Mouse (Mus musculus) limb, embryonic 11.5 days (tissue): ENCODE data around the gene Pafah1b3. TPM values are rescaled to one million over a fixed set of nuclear protein-coding genes. Genes with fewer than 3 reads are reported as not detected.
A peak's percentile ranks its signal among the peaks of the same experiment; 100 is the strongest.
"Not testable (repeated sequence)": the region's sequence is repeated elsewhere in the genome, so short reads cannot be mapped to it uniquely, and the experiment has no call there.

Experiments used
- ATAC-seq: fragments of 200-750 bp; cut with Nextera tagmentation; 2 replicates; pipeline ENCODE4 v1.8.0; 2017; ENCODE audit warnings: low read depth; ENCODE audit not compliant: insufficient number of reproducible peaks, low FRiP score, low TSS enrichment
- DNase-seq: peaks from one replicate; pipeline ENCODE4 v3.0.0-alpha.2; 2015; ENCODE audit warnings: low spot score
- H3K27ac ChIP-seq: fragments of 300-500 bp; sonication (generic); replicated peaks from 2 replicates; pipeline ENCODE4 v1.5.1; 2014; ENCODE audit warnings: low read depth, mild to moderate bottlenecking, low read length
- H3K27me3 ChIP-seq: fragments of 300-500 bp; sonication (generic); 2 replicates; pipeline ENCODE4 v1.6.1; 2014; ENCODE audit warnings: mild to moderate bottlenecking, low read length, mixed read lengths; ENCODE audit not compliant: control insufficient read depth, insufficient read depth
- H3K36me3 ChIP-seq: fragments of 300-500 bp; sonication (generic); 2 replicates; pipeline ENCODE4 v1.6.1; 2014; ENCODE audit warnings: mild to moderate bottlenecking, low read length, moderate library complexity, mixed read lengths; ENCODE audit not compliant: control insufficient read depth, insufficient read depth
- H3K4me1 ChIP-seq: fragments of 300-500 bp; sonication (generic); 2 replicates; pipeline ENCODE4 v1.6.1; 2014; ENCODE audit warnings: low read length, mixed read lengths; ENCODE audit not compliant: control insufficient read depth, insufficient read depth
- H3K4me2 ChIP-seq: fragments of 300-500 bp; sonication (generic); 2 replicates; pipeline ENCODE4 v1.6.1; 2014; ENCODE audit warnings: low read depth, mild to moderate bottlenecking, moderate library complexity; ENCODE audit not compliant: severe bottlenecking
- H3K4me3 ChIP-seq: fragments of 300-500 bp; sonication (generic); 2 replicates; pipeline ENCODE4 v1.5.1; 2014; ENCODE audit warnings: low read depth, low read length
- H3K9ac ChIP-seq: fragments of 300-500 bp; sonication (generic); 2 replicates; pipeline ENCODE4 v1.6.1; 2014; ENCODE audit warnings: mild to moderate bottlenecking, low read length
- H3K9me3 ChIP-seq: fragments of 300-500 bp; sonication (generic); 2 replicates; pipeline ENCODE4 v1.6.1; 2016; ENCODE audit warnings: low read length; ENCODE audit not compliant: control insufficient read depth
- WGBS: fragments of 180-500 bp; shearing (Covaris S2); extraction: QIAGEN DNeasy Blood & Tissue Kit; methylation state at CpG from one replicate; pipeline ENCODE4 v1.1.7; 2014; 5-methylcytosine and 5-hydroxymethylcytosine counted together
- polyA plus RNA-seq: library from polyadenylated mRNA; unstranded; fragments of >200 nt; fragmentation: Nextera tagmentation; extraction: Ambion mirVana; gene quantifications from 2 replicates; pipeline ENCODE4 v1.2.1, GENCODE M21; 2014

The Pafah1b3 gene
- 249 and 261 TPM in 2 replicates for polyA plus RNA-seq

DNA sequence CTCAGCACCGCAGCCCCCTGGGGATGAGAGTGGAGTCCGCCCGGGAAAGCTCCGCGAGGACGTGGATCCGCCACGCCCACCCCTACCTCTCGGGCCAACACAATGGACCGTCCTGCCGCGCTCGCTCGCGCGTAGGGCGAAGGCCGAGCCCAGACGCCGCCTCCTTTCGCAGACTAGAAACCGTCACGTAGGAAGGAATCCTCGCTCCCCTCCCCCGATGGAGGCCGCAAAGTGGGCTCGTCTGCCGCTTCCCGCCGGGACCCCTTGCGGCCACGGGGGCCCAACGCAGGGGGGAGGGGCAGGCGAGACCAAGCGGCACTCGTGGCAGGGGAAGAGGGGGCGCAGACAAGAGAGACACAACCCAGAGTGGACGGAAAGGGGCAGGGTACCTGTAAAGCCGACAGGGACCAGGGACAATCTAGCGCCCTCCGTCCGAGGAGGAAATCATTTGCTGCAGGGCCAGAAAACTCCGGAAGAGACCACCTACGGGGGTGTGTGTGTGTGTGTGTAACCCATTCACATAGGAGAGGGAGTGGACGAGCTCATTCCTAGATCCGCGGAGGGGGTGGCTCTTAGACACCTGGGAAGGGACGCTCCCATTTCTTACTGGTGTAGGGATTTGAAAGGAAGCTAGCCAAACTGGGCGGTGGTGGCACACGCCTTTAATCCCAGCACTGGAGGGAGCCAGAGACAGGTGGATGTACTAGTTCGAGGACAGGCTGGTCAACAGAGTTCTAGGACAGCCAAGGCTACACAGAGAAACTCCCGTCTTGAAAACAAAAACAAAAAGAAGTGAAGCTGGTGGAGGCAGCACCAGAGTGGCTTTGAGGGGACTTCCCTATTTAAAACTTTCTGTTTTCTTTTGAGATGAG, at the start of gene Pafah1b3:
Gene Pafah1b3 (minus strand): TSS at position 533 of the 872 bp plus-strand sequence.
- Histone ChIP-seq H3K4me2 (peak within 1 kb of the TSS; percentile 79), H3K4me3 (peak within 1 kb of the TSS; percentile 91), H3K27ac (peak within 1 kb of the TSS; percentile 95), H3K27me3 (no peaks in the 10 kb centered on the region), H3K9me3 (no peaks in the 10 kb centered on the region), H3K9ac (peak within 1 kb of the TSS; percentile 90), H3K36me3 (peaks cover 13% of the 10 kb centered on the region; the same call in 1 of the 2 replicates), H3K4me1 (peaks cover 7% of the 10 kb centered on the region; the same call in 1 of the 2 replicates)
- under 1% methylated on average over 51 of the region's 52 CpGs for WGBS
- ATAC-seq = peak; percentile 85
- DNase-seq = peak; percentile 91

DNA sequence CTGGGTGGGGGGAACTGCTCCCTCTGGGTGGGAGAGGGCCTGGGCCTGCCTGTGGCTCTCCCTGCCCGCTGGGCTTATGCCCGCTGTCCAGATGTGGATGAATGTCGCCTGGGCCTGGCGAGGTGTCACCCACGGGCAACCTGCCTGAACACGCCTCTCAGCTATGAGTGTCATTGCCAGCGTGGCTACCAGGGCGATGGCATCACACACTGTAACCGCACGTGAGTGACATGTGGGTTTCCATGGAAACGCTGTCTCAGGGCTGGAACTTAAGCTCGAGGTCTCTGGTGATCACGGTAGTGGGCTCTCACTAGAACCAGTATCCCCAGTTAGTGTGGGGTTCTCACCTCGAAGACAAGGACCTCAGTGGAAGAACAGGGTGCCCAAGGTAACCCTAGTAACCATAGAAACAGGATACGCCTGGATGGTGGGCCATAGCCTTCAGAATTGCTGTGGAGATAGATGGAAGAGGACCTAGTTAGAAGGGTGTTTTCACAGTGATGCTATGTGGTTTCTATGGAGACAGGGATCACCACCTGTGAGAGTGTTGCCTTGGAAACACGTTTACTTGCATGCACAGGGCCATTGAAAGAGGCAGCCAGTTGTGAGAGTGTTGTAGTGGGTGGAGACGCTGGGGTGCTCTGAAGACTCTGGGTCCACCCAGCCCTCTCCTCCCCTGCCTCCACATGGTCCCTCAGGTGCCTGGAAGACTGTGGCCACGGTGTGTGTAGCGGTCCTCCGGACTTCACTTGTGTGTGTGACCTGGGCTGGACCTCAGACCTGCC, 43.4 kb upstream of the Pafah1b3 start:
- peaks cover 14% of the 10 kb centered on the region for H3K36me3 ChIP-seq
- no peak overlapping the region for H3K4me3 ChIP-seq
- no peaks in the 10 kb centered on the region for H3K9me3 ChIP-seq
- H3K4me1 ChIP-seq = no peaks in the 10 kb centered on the region
- no peaks in the 10 kb centered on the region for H3K27me3 ChIP-seq
- WGBS = 87% methylated on average over 20 of the region's 20 CpGs
- H3K27ac ChIP-seq = no peak overlapping the region
- DNase-seq = no peak
- ATAC-seq = peak; percentile 23; the same call in 1 of the 2 replicates
- H3K9ac ChIP-seq = no peak overlapping the region
- H3K4me2 ChIP-seq = no peak overlapping the region

DNA sequence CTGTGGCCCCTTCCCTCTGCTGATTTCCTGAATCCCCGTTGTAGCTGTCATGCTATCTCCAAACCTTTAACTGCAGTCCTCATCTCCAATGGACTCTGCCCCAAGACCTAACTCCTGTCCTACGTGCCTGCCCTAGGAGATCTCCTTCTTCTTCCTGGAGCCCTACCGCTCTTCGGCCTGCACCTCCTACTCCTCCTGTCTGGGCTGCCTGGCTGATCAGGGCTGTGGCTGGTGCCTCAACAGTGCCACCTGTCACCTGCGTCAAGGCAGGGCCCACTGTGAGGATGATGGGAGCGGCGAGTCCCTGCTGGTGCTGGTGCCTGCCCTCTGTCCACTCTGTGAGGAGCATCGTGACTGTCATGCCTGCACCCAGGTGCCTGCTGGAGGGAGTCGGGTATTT, 41.5 kb upstream of the Pafah1b3 start:
- H3K4me1 ChIP-seq = no peaks in the 10 kb centered on the region
- no peak overlapping the region for H3K27ac ChIP-seq
- H3K27me3 ChIP-seq = no peaks in the 10 kb centered on the region
- peaks cover 15% of the 10 kb centered on the region for H3K36me3 ChIP-seq
- no peak overlapping the region for H3K9ac ChIP-seq
- no peak for ATAC-seq
- 88% methylated on average over 9 of the region's 9 CpGs for WGBS
- no peak overlapping the region for H3K4me2 ChIP-seq
- H3K9me3 ChIP-seq = no peaks in the 10 kb centered on the region
- no peak for DNase-seq
- no peak overlapping the region for H3K4me3 ChIP-seq

DNA sequence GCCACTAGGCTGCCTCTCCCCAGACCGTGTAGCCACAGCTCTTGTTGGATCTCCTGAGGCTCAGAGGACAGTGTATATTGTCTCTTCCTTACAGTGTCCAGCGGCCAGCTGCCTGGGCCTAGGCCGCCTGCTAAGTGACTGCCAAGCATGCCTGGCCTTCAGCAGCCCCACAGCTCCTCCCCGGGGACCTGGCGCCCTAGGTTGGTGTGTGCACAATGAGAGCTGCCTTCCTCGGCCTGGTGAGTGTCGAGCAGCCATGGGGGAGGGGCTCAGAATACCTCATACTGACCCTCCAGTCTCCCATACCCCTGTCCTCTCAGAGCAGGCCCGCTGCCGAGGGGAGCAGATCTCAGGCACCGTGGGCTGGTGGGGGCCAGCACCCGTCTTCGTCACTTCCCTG, 36.7 kb upstream of the Pafah1b3 start:
- 87% methylated on average over 12 of the region's 12 CpGs for WGBS
- Histone ChIP-seq H3K4me1 (no peaks in the 10 kb centered on the region), H3K4me3 (no peak overlapping the region), H3K27me3 (no peaks in the 10 kb centered on the region), H3K36me3 (peaks cover 18% of the 10 kb centered on the region), H3K9ac (no peak overlapping the region), H3K27ac (no peak overlapping the region), H3K4me2 (no peak overlapping the region), H3K9me3 (no peaks in the 10 kb centered on the region)
- ATAC-seq (no peak), DNase-seq (no peak)

DNA sequence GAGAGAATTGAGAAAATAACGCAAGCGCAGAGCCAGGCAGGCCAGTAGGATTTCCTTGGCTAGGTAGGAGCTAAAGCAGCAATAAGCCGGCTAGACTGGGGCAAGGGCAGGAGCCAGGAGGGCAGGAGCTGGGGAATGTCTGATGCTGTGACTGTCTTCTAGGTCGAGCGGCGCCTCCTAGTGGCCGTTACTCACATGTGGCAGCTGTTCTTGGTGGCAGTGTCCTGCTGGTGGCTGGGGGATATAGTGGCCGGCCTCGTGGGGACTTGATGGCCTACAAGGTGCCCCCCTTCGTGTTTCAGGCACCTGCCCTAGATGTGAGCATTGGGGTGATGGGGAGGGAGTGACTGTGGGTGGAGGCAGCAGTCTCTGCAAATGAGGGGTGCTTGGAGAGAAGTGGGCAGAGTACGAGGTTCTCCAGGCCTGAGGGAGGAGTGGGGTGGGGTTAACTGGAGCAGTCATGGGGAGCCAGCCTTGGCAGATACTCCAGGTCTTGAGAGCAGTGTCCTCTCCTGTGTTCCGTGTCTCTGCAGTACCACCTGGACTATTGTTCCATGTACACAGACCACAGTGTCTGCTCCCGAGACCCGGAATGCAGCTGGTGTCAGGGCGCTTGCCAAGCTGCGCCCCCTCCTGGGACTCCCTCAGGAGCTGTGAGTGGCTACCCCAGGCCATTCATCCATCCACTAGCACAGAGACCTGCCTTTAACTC, 36.0 kb upstream of the Pafah1b3 start:
- Histone ChIP-seq H3K36me3 (peaks cover 18% of the 10 kb centered on the region), H3K27me3 (no peaks in the 10 kb centered on the region), H3K27ac (no peak overlapping the region), H3K4me3 (no peak overlapping the region), H3K4me2 (no peak overlapping the region), H3K9ac (no peak overlapping the region), H3K9me3 (no peaks in the 10 kb centered on the region), H3K4me1 (no peaks in the 10 kb centered on the region)
- 44% methylated on average over 16 of the region's 16 CpGs for WGBS
- ATAC-seq (0 out of 2 replicates have a peak, but pooled peaks have one; percentile 44), DNase-seq (peak; percentile 86)

DNA sequence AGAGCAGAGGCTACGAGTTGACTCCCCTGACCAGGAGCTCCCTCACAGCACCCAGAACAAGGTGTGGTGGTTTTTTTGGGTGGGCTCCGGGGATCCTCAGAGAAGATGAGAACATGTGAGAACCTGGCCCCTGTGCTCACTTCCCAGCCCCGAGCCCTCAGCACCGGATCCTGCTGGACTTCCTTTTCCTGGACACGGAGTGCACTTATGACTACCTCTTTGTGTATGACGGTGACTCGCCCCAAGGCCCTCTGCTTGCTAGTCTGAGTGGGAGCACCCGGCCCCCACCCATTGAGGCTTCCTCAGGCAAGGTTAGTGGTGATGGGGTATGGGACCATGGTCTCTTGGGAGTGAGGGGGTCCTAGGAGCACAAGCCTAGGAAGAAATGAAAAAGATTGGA, 28.4 kb upstream of the Pafah1b3 start:
- no peak for ATAC-seq
- Histone ChIP-seq H3K27ac (no peak overlapping the region), H3K4me3 (no peak overlapping the region), H3K9ac (no peak overlapping the region), H3K4me1 (peaks cover 12% of the 10 kb centered on the region), H3K27me3 (no peaks in the 10 kb centered on the region), H3K4me2 (no peak overlapping the region), H3K36me3 (peaks cover 8% of the 10 kb centered on the region; the same call in 1 of the 2 replicates), H3K9me3 (no peaks in the 10 kb centered on the region)
- 88% methylated on average over 8 of the region's 8 CpGs for WGBS
- no peak for DNase-seq

DNA sequence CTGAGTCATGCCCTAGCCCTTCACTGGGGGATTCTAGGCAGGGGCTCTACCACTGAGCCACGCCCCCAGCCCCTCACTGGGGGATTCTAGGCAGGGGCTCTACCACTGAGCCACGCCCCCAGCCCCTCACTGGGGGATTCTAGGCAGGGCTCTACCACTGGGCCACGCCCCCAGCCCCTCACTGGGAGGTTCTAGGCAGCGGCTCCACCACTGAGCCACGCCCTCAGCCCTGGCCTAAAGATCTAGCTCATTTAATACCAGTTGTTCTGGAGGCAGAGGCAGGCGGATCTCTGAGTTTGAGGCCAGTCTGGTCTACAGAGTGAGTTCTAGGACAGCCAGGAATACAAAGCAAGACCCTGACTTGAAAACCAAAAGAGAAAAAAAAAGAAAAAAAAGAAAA, 27.6 kb upstream of the Pafah1b3 start:
- H3K4me1 ChIP-seq = peaks cover 12% of the 10 kb centered on the region
- not testable (repeated sequence) for H3K27me3 ChIP-seq, H3K4me3 ChIP-seq, ATAC-seq, H3K9me3 ChIP-seq, H3K27ac ChIP-seq, H3K4me2 ChIP-seq, DNase-seq, H3K36me3 ChIP-seq, H3K9ac ChIP-seq
- 92% methylated on average over 5 of the region's 6 CpGs for WGBS

DNA sequence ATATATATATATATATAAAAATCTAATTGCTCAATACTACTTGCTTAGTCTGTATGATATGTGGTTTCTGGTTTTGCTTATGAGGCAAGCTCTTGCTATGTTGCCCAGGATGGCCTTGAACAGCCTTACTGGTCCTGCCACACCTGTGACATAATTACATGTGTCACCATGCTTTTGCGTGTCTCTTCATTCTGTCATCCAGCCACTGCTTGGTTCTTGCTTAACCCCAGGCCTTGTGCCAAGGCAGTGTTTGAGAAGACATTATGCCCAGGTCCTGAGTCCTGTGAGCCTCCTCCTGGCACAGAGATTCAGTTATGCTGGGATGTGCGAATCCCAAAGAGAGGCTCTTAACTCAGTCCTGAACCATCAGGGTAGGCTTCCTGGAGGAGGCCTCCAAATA, 25.4 kb upstream of the Pafah1b3 start:
- 92% methylated on average over 2 of the region's 2 CpGs for WGBS
- 0 out of 2 replicates have a peak overlapping the region, but pooled peaks have one; percentile 30 for H3K27ac ChIP-seq
- no peak overlapping the region for H3K4me2 ChIP-seq
- peaks cover 12% of the 10 kb centered on the region for H3K4me1 ChIP-seq
- H3K9me3 ChIP-seq = no peaks in the 10 kb centered on the region
- H3K27me3 ChIP-seq = no peaks in the 10 kb centered on the region
- no peak overlapping the region for H3K9ac ChIP-seq
- ATAC-seq = no peak
- no peak overlapping the region for H3K4me3 ChIP-seq
- 0 out of 2 replicates have a peak, but pooled peaks cover 2% of the 10 kb centered on the region for H3K36me3 ChIP-seq
- no peak for DNase-seq
